Mouse (Mus musculus) brain, embryonic 14.5 days (tissue): ENCODE data around the gene Tut1.

Experiments used
- CTCF ChIP-seq: fragments of 200-500 bp; IDR thresholded peaks from 2 replicates; pipeline ENCODE4 v1.5.1; 2012; ENCODE audit warnings: inconsistent platforms, mild to moderate bottlenecking, moderate library complexity, borderline replicate concordance; ENCODE audit not compliant: insufficient read depth, insufficient read length; ENCODE audit errors: extremely low read depth
- POLR2A ChIP-seq: fragments of 200-500 bp; IDR thresholded peaks from 2 replicates; pipeline ENCODE4 v1.6.1; 2012; ENCODE audit warnings: mild to moderate bottlenecking, inconsistent platforms, borderline replicate concordance; ENCODE audit not compliant: poor library complexity, insufficient read depth, insufficient read length, severe bottlenecking; ENCODE audit errors: extremely low read depth

GRCm38 (mm10) chr19:8999223-8999622, 45.6 kb downstream of the Tut1 start:
- TF ChIP-seq POLR2A, result no peak
- no peak for TF ChIP-seq CTCF
